Mouse (Mus musculus): ENCODE data around the gene Numa1. TPM values are rescaled to one million over a fixed set of nuclear protein-coding genes. Genes with fewer than 3 reads are reported as not detected.

The Numa1 gene
- polyA plus RNA-seq, 1 experiment from 2014 or later, result 89.9 TPM

- DNase-seq (ENCODE audit: low spot score) (no peak), ATAC-seq (ENCODE audit: insufficient read depth, low FRiP score, low TSS enrichment) (no peak)
- H3K36me3 ChIP-seq (ENCODE audit: control insufficient read depth, insufficient read depth, low read length), result no peaks in the 10 kb centered on the region
- H3K27ac ChIP-seq (ENCODE audit: low read depth, low read length), result no peak overlapping the region
- H3K9ac ChIP-seq (ENCODE audit: low read length), result no peak overlapping the region
- H3K27me3 ChIP-seq (ENCODE audit: control insufficient read depth, insufficient read depth, low read length), result no peaks in the 10 kb centered on the region
- H3K4me1 ChIP-seq (ENCODE audit: control insufficient read depth, insufficient read depth, low read length), result peaks cover 6% of the 10 kb centered on the region
- H3K4me2 ChIP-seq (ENCODE audit: low read depth), result no peak overlapping the region
- no peak overlapping the region for H3K4me3 ChIP-seq (ENCODE audit: low read depth, low read length)
- H3K9me3 ChIP-seq (ENCODE audit: control insufficient read depth, low read length), result no peaks in the 10 kb centered on the region
- 86% methylated on average over 4 of the region's 4 CpGs for WGBS
Measured at GRCm38 (mm10) chr7:101964551-101964950, 30.6 kb downstream of the Numa1 start.

GRCm38 (mm10) chr7:101965606-101966005 is 31.7 kb downstream of the Numa1 start:
- Histone ChIP-seq H3K4me1 (ENCODE audit: control insufficient read depth, insufficient read depth, low read length) (peaks cover 6% of the 10 kb centered on the region), H3K4me3 (ENCODE audit: low read depth, low read length) (no peak overlapping the region), H3K9me3 (ENCODE audit: control insufficient read depth, low read length) (no peaks in the 10 kb centered on the region), H3K9ac (ENCODE audit: low read length) (no peak overlapping the region), H3K4me2 (ENCODE audit: low read depth) (no peak overlapping the region), H3K36me3 (ENCODE audit: control insufficient read depth, insufficient read depth, low read length) (no peaks in the 10 kb centered on the region), H3K27me3 (ENCODE audit: control insufficient read depth, insufficient read depth, low read length) (no peaks in the 10 kb centered on the region), H3K27ac (ENCODE audit: low read depth, low read length) (no peak overlapping the region)
- no peak for ATAC-seq (ENCODE audit: insufficient read depth, low FRiP score, low TSS enrichment)
- WGBS, result 82% methylated on average over 2 of the region's 2 CpGs
- DNase-seq (ENCODE audit: low spot score), result no peak

- Histone ChIP-seq H3K4me3 (ENCODE audit: low read depth, low read length) (no peak overlapping the region), H3K4me2 (ENCODE audit: low read depth) (no peak overlapping the region), H3K27ac (ENCODE audit: low read depth, low read length) (no peak overlapping the region), H3K9ac (ENCODE audit: low read length) (no peak overlapping the region), H3K4me1 (ENCODE audit: control insufficient read depth, insufficient read depth, low read length) (peaks cover 16% of the 10 kb centered on the region), H3K27me3 (ENCODE audit: control insufficient read depth, insufficient read depth, low read length) (no peaks in the 10 kb centered on the region), H3K36me3 (ENCODE audit: control insufficient read depth, insufficient read depth, low read length) (no peaks in the 10 kb centered on the region), H3K9me3 (ENCODE audit: control insufficient read depth, low read length) (no peaks in the 10 kb centered on the region)
- DNase-seq (ENCODE audit: low spot score) (no peak), ATAC-seq (ENCODE audit: insufficient read depth, low FRiP score, low TSS enrichment) (no peak)
- WGBS, result 81% methylated on average over 1 of the region's 1 CpGs
Measured at GRCm38 (mm10) chr7:101967256-101967655, 33.3 kb downstream of the Numa1 start.

- Histone ChIP-seq H3K9me3 (ENCODE audit: control insufficient read depth, low read length) (no peaks in the 10 kb centered on the region), H3K36me3 (ENCODE audit: control insufficient read depth, insufficient read depth, low read length) (no peaks in the 10 kb centered on the region), H3K9ac (ENCODE audit: low read length) (no peak overlapping the region), H3K4me2 (ENCODE audit: low read depth) (no peak overlapping the region), H3K27me3 (ENCODE audit: control insufficient read depth, insufficient read depth, low read length) (no peaks in the 10 kb centered on the region), H3K27ac (ENCODE audit: low read depth, low read length) (no peak overlapping the region), H3K4me3 (ENCODE audit: low read depth, low read length) (no peak overlapping the region), H3K4me1 (ENCODE audit: control insufficient read depth, insufficient read depth, low read length) (peaks cover 18% of the 10 kb centered on the region)
- WGBS, result 61% methylated on average over 2 of the region's 2 CpGs
- ATAC-seq (ENCODE audit: insufficient read depth, low FRiP score, low TSS enrichment), result no peak
- no peak for DNase-seq (ENCODE audit: low spot score)
Measured at GRCm38 (mm10) chr7:101968751-101969150, 34.8 kb downstream of the Numa1 start.

- Histone ChIP-seq H3K4me3 (ENCODE audit: low read depth, low read length) (peak overlapping the region; percentile 68), H3K27ac (ENCODE audit: low read depth, low read length) (peak overlapping the region; percentile 96), H3K27me3 (ENCODE audit: control insufficient read depth, insufficient read depth, low read length) (no peaks in the 10 kb centered on the region), H3K9ac (ENCODE audit: low read length) (peak overlapping the region; percentile 94), H3K36me3 (ENCODE audit: control insufficient read depth, insufficient read depth, low read length) (no peaks in the 10 kb centered on the region), H3K4me1 (ENCODE audit: control insufficient read depth, insufficient read depth, low read length) (peaks cover 18% of the 10 kb centered on the region), H3K9me3 (ENCODE audit: control insufficient read depth, low read length) (no peaks in the 10 kb centered on the region), H3K4me2 (ENCODE audit: low read depth) (peak overlapping the region; percentile 59)
- ATAC-seq (ENCODE audit: insufficient read depth, low FRiP score, low TSS enrichment) (peak; percentile 90), DNase-seq (ENCODE audit: low spot score) (peak; percentile 89)
- under 1% methylated on average over 46 of the region's 53 CpGs for WGBS
Measured at GRCm38 (mm10) chr7:101969694-101970428, 36.0 kb downstream of the Numa1 start.

- 0% methylated on average over 15 of the region's 17 CpGs for WGBS
- peak overlapping the region; percentile 59 for H3K4me2 ChIP-seq (ENCODE audit: low read depth)
- H3K9ac ChIP-seq (ENCODE audit: low read length), result peak overlapping the region; percentile 94
- peaks cover 18% of the 10 kb centered on the region for H3K4me1 ChIP-seq (ENCODE audit: control insufficient read depth, insufficient read depth, low read length)
- H3K27me3 ChIP-seq (ENCODE audit: control insufficient read depth, insufficient read depth, low read length), result no peaks in the 10 kb centered on the region
- H3K36me3 ChIP-seq (ENCODE audit: control insufficient read depth, insufficient read depth, low read length), result no peaks in the 10 kb centered on the region
- peak; percentile 70 for ATAC-seq (ENCODE audit: insufficient read depth, low FRiP score, low TSS enrichment)
- peak overlapping the region; percentile 68 for H3K4me3 ChIP-seq (ENCODE audit: low read depth, low read length)
- no peaks in the 10 kb centered on the region for H3K9me3 ChIP-seq (ENCODE audit: control insufficient read depth, low read length)
- peak; percentile 86 for DNase-seq (ENCODE audit: low spot score)
- H3K27ac ChIP-seq (ENCODE audit: low read depth, low read length), result peak overlapping the region; percentile 96
Measured at GRCm38 (mm10) chr7:101970429-101970775, 36.5 kb downstream of the Numa1 start.

GRCm38 (mm10) chr7:101970821-101971461 is 37.0 kb downstream of the Numa1 start:
- ATAC-seq (ENCODE audit: insufficient read depth, low FRiP score, low TSS enrichment), result peak; percentile 62
- Histone ChIP-seq H3K9ac (ENCODE audit: low read length) (peak overlapping the region; percentile 94), H3K9me3 (ENCODE audit: control insufficient read depth, low read length) (no peaks in the 10 kb centered on the region), H3K4me2 (ENCODE audit: low read depth) (peak overlapping the region; percentile 59), H3K4me3 (ENCODE audit: low read depth, low read length) (peak overlapping the region; percentile 68), H3K4me1 (ENCODE audit: control insufficient read depth, insufficient read depth, low read length) (peaks cover 18% of the 10 kb centered on the region), H3K27ac (ENCODE audit: low read depth, low read length) (peak overlapping the region; percentile 96), H3K36me3 (ENCODE audit: control insufficient read depth, insufficient read depth, low read length) (no peaks in the 10 kb centered on the region), H3K27me3 (ENCODE audit: control insufficient read depth, insufficient read depth, low read length) (no peaks in the 10 kb centered on the region)
- DNase-seq (ENCODE audit: low spot score), result peak; percentile 76
- 10% methylated on average over 19 of the region's 19 CpGs for WGBS

- H3K9ac ChIP-seq (ENCODE audit: low read length), result peak overlapping the region; percentile 94
- peaks cover 18% of the 10 kb centered on the region for H3K4me1 ChIP-seq (ENCODE audit: control insufficient read depth, insufficient read depth, low read length)
- H3K27ac ChIP-seq (ENCODE audit: low read depth, low read length), result peak overlapping the region; percentile 96
- H3K4me3 ChIP-seq (ENCODE audit: low read depth, low read length), result peak overlapping the region; percentile 68
- ATAC-seq (ENCODE audit: insufficient read depth, low FRiP score, low TSS enrichment) (no peak), DNase-seq (ENCODE audit: low spot score) (no peak)
- H3K27me3 ChIP-seq (ENCODE audit: control insufficient read depth, insufficient read depth, low read length), result no peaks in the 10 kb centered on the region
- WGBS, result 64% methylated on average over 2 of the region's 2 CpGs
- no peaks in the 10 kb centered on the region for H3K9me3 ChIP-seq (ENCODE audit: control insufficient read depth, low read length)
- H3K4me2 ChIP-seq (ENCODE audit: low read depth), result peak overlapping the region; percentile 59
- H3K36me3 ChIP-seq (ENCODE audit: control insufficient read depth, insufficient read depth, low read length), result no peaks in the 10 kb centered on the region
Measured at GRCm38 (mm10) chr7:101971721-101972120, 37.8 kb downstream of the Numa1 start.

- H3K4me2 ChIP-seq (ENCODE audit: low read depth), result no peak overlapping the region
- H3K27ac ChIP-seq (ENCODE audit: low read depth, low read length), result no peak overlapping the region
- H3K9ac ChIP-seq (ENCODE audit: low read length), result no peak overlapping the region
- DNase-seq (ENCODE audit: low spot score), result no peak
- no peak overlapping the region for H3K4me3 ChIP-seq (ENCODE audit: low read depth, low read length)
- H3K9me3 ChIP-seq (ENCODE audit: control insufficient read depth, low read length), result no peaks in the 10 kb centered on the region
- WGBS, result 70% methylated on average over 3 of the region's 3 CpGs
- peaks cover 16% of the 10 kb centered on the region for H3K4me1 ChIP-seq (ENCODE audit: control insufficient read depth, insufficient read depth, low read length)
- ATAC-seq (ENCODE audit: insufficient read depth, low FRiP score, low TSS enrichment), result no peak
- H3K36me3 ChIP-seq (ENCODE audit: control insufficient read depth, insufficient read depth, low read length), result no peaks in the 10 kb centered on the region
- no peaks in the 10 kb centered on the region for H3K27me3 ChIP-seq (ENCODE audit: control insufficient read depth, insufficient read depth, low read length)
Measured at GRCm38 (mm10) chr7:101973730-101974129, 39.8 kb downstream of the Numa1 start.

All from neural tube, embryonic 11.5 days (tissue).